Mouse (Mus musculus) ES-CJ7 (cell line): ENCODE data around the gene Wdr62.

Experiments
- DNase-seq: peaks from one replicate; pipeline ENCODE4 v3.0.0; 2011; ENCODE audit warnings: low read depth, low spot score

The Wdr62 gene

GRCm38 (mm10) chr7:30306083-30306779 lies 26.0 kb upstream of the Wdr62 start:
- DNase-seq = peak; percentile 56

GRCm38 (mm10) chr7:30300914-30301313 lies 20.7 kb upstream of the Wdr62 start:
- peak; percentile 66 for DNase-seq

- peak; percentile 56 for DNase-seq
Observed at GRCm38 (mm10) chr7:30297266-30297665, 17.0 kb upstream of the Wdr62 start.

GRCm38 (mm10) chr7:30296816-30297215 lies 16.6 kb upstream of the Wdr62 start:
- no peak for DNase-seq

GRCm38 (mm10) chr7:30295103-30295502 lies 14.9 kb upstream of the Wdr62 start:
- peak; percentile 39 for DNase-seq

- DNase-seq = no peak
Observed at GRCm38 (mm10) chr7:30294296-30294695, 14.1 kb upstream of the Wdr62 start.

- no peak for DNase-seq
Observed at GRCm38 (mm10) chr7:30293795-30294194, 13.6 kb upstream of the Wdr62 start.

GRCm38 (mm10) chr7:30291215-30292131 lies 11.3 kb upstream of the Wdr62 start, which contains the start of gene Clip3:
TSS of gene Clip3 (plus strand) at chr7:30291728.
- peak; percentile 77 for DNase-seq

- DNase-seq = no peak
Observed at GRCm38 (mm10) chr7:30289714-30290399, 9.6 kb upstream of the Wdr62 start.

- DNase-seq = no peak
Observed at GRCm38 (mm10) chr7:30289071-30289713, 9.0 kb upstream of the Wdr62 start.

- no peak for DNase-seq
Observed at GRCm38 (mm10) chr7:30288046-30288445, 7.8 kb upstream of the Wdr62 start.

GRCm38 (mm10) chr7:30286701-30287410 lies 6.6 kb upstream of the Wdr62 start:
- peak; percentile 65 for DNase-seq

GRCm38 (mm10) chr7:30282740-30283139 lies 2.5 kb upstream of the Wdr62 start:
- DNase-seq = no peak

- DNase-seq = no peak
Observed at GRCm38 (mm10) chr7:30281522-30281921, 1.3 kb upstream of the Wdr62 start.

- DNase-seq = peak; percentile 95
Observed at GRCm38 (mm10) chr7:30280670-30281138, 485 bp upstream of the Wdr62 start.

- peak; percentile 81 for DNase-seq
Observed at GRCm38 (mm10) chr7:30279536-30279935, 683 bp downstream of the Wdr62 start.

GRCm38 (mm10) chr7:30278911-30279310 lies 1.3 kb downstream of the Wdr62 start:
- DNase-seq = no peak

GRCm38 (mm10) chr7:30274383-30274782 lies 5.8 kb downstream of the Wdr62 start:
- no peak for DNase-seq

- no peak for DNase-seq
Observed at GRCm38 (mm10) chr7:30269641-30270040, 10.6 kb downstream of the Wdr62 start.

- DNase-seq = peak; percentile 89
Observed at GRCm38 (mm10) chr7:30266780-30267179, 13.4 kb downstream of the Wdr62 start.

GRCm38 (mm10) chr7:30265935-30266334 lies 14.3 kb downstream of the Wdr62 start:
- peak; percentile 98 for DNase-seq
